Mouse (Mus musculus) thymus, postnatal 14 days (tissue): ENCODE data around the gene Lsp1.

Source experiments
- DNase-seq: peaks from one replicate; pipeline ENCODE4 v3.0.0; 2021

Lsp1 gene

GRCm38 (mm10) chr7:142510021-142510777 lies 49.6 kb downstream of the Lsp1 start:
- no peak for DNase-seq

- no peak for DNase-seq
These were observed 53.4 kb downstream of the Lsp1 start for GRCm38 (mm10) chr7:142514048-142514447.

GRCm38 (mm10) chr7:142516221-142516978 lies 55.8 kb downstream of the Lsp1 start:
- no peak for DNase-seq

GRCm38 (mm10) chr7:142517531-142517930 lies 56.9 kb downstream of the Lsp1 start:
- no peak for DNase-seq

GRCm38 (mm10) chr7:142520331-142520730 lies 59.7 kb downstream of the Lsp1 start:
- no peak for DNase-seq

GRCm38 (mm10) chr7:142522352-142522751 lies 61.7 kb downstream of the Lsp1 start:
- peak; percentile 25 for DNase-seq

- no peak for DNase-seq
These were observed 62.8 kb downstream of the Lsp1 start for GRCm38 (mm10) chr7:142523200-142523990.

GRCm38 (mm10) chr7:142525342-142526178 lies 65.0 kb downstream of the Lsp1 start:
- DNase-seq = no peak

GRCm38 (mm10) chr7:142529350-142529749 lies 68.7 kb downstream of the Lsp1 start:
- DNase-seq = no peak

- no peak for DNase-seq
These were observed 71.4 kb downstream of the Lsp1 start for GRCm38 (mm10) chr7:142531973-142532521.

- no peak for DNase-seq
These were observed 72.1 kb downstream of the Lsp1 start, which contains the start of gene Mrpl23 for GRCm38 (mm10) chr7:142532671-142533058. Mrpl23 (plus strand) TSS chr7:142532686.

- peak; percentile 91 for DNase-seq
These were observed 72.6 kb downstream of the Lsp1 start for GRCm38 (mm10) chr7:142533059-142533855.

GRCm38 (mm10) chr7:142535116-142535515 lies 74.5 kb downstream of the Lsp1 start:
- DNase-seq = no peak

- no peak for DNase-seq
These were observed 75.2 kb downstream of the Lsp1 start for GRCm38 (mm10) chr7:142535832-142536231.

- no peak for DNase-seq
These were observed 76.6 kb downstream of the Lsp1 start for GRCm38 (mm10) chr7:142537181-142537580.

- DNase-seq = peak; percentile 82
These were observed 77.3 kb downstream of the Lsp1 start for GRCm38 (mm10) chr7:142537879-142538278.

GRCm38 (mm10) chr7:142538291-142538690 lies 77.7 kb downstream of the Lsp1 start:
- no peak for DNase-seq

GRCm38 (mm10) chr7:142538766-142539165 lies 78.2 kb downstream of the Lsp1 start:
- DNase-seq = no peak

GRCm38 (mm10) chr7:142539828-142540227 lies 79.2 kb downstream of the Lsp1 start:
- DNase-seq = no peak

GRCm38 (mm10) chr7:142542771-142543303 lies 82.2 kb downstream of the Lsp1 start:
- no peak for DNase-seq
